Mouse (Mus musculus): ENCODE results near the gene Farsa. TPM values are rescaled to one million over a fixed set of nuclear protein-coding genes. Genes with fewer than 3 reads are reported as not detected.
A peak's percentile ranks its signal among the peaks of the same experiment; 100 is the strongest.

The Farsa gene
- polyA plus RNA-seq, 1 experiment from 2014 or later = 105 TPM

- H3K27me3 ChIP-seq (ENCODE audit: control insufficient read depth, insufficient read depth, low read length) = no peaks in the 10 kb centered on the region
- H3K4me1 ChIP-seq (ENCODE audit: control insufficient read depth, insufficient read depth, low read length) = peaks cover 23% of the 10 kb centered on the region
- peak overlapping the region; percentile 59 for H3K9ac ChIP-seq (ENCODE audit: low read depth, low read length)
- peak overlapping the region; percentile 81 for H3K4me3 ChIP-seq (ENCODE audit: low read length)
- WGBS = 35% methylated on average over 6 of the region's 6 CpGs
- H3K36me3 ChIP-seq (ENCODE audit: control insufficient read depth, insufficient read depth, low read length) = peaks cover 25% of the 10 kb centered on the region
- H3K9me3 ChIP-seq (ENCODE audit: control insufficient read depth, low read length) = no peaks in the 10 kb centered on the region
- peak overlapping the region; percentile 63 for H3K27ac ChIP-seq (ENCODE audit: low read depth, low read length)
- H3K4me2 ChIP-seq (replicated peaks; ENCODE audit: low read depth, low read length) = peak overlapping the region; percentile 47
- no peak for ATAC-seq (ENCODE audit: low FRiP score, low TSS enrichment)
Measured at GRCm38 (mm10) chr8:84847684-84848435, 8.9 kb upstream of the Farsa start.

GRCm38 (mm10) chr8:84856434-84856833 is 355 bp upstream of the Farsa start:
- no peak overlapping the region for H3K27ac ChIP-seq (ENCODE audit: low read depth, low read length)
- no peaks in the 10 kb centered on the region for H3K27me3 ChIP-seq (ENCODE audit: control insufficient read depth, insufficient read depth, low read length)
- H3K9me3 ChIP-seq (ENCODE audit: control insufficient read depth, low read length) = no peaks in the 10 kb centered on the region
- 91% methylated on average over 3 of the region's 3 CpGs for WGBS
- H3K4me3 ChIP-seq (ENCODE audit: low read length) = 0 out of 2 replicates have a peak overlapping the region, but pooled peaks have one; percentile 57
- peaks cover 11% of the 10 kb centered on the region; the same call in 1 of the 2 replicates for H3K4me1 ChIP-seq (ENCODE audit: control insufficient read depth, insufficient read depth, low read length)
- ATAC-seq (ENCODE audit: low FRiP score, low TSS enrichment) = peak; percentile 14; the same call in 1 of the 2 replicates
- H3K4me2 ChIP-seq (replicated peaks; ENCODE audit: low read depth, low read length) = no peak overlapping the region
- no peak overlapping the region for H3K9ac ChIP-seq (ENCODE audit: low read depth, low read length)
- peaks cover 23% of the 10 kb centered on the region for H3K36me3 ChIP-seq (ENCODE audit: control insufficient read depth, insufficient read depth, low read length)

GRCm38 (mm10) chr8:84871376-84872308 is 14.9 kb downstream of the Farsa start, which contains the start of gene Syce2:
Syce2 (plus strand) TSS chr8:84872111.
- peaks cover 11% of the 10 kb centered on the region for H3K4me1 ChIP-seq (ENCODE audit: control insufficient read depth, insufficient read depth, low read length)
- ATAC-seq (ENCODE audit: low FRiP score, low TSS enrichment) = peak; percentile 68
- no peak within 1 kb of the TSS; the same call in 1 of the 2 replicates for H3K27ac ChIP-seq (ENCODE audit: low read depth, low read length)
- WGBS = 15% methylated on average over 45 of the region's 46 CpGs
- H3K9ac ChIP-seq (ENCODE audit: low read depth, low read length) = peak within 1 kb of the TSS; percentile 65
- H3K27me3 ChIP-seq (ENCODE audit: control insufficient read depth, insufficient read depth, low read length) = no peaks in the 10 kb centered on the region
- H3K36me3 ChIP-seq (ENCODE audit: control insufficient read depth, insufficient read depth, low read length) = peaks cover 32% of the 10 kb centered on the region
- H3K9me3 ChIP-seq (ENCODE audit: control insufficient read depth, low read length) = no peaks in the 10 kb centered on the region
- H3K4me3 ChIP-seq (ENCODE audit: low read length) = peak within 1 kb of the TSS; percentile 49
- H3K4me2 ChIP-seq (replicated peaks; ENCODE audit: low read depth, low read length) = peak within 1 kb of the TSS; percentile 97

- peak; percentile 46 for ATAC-seq (ENCODE audit: low FRiP score, low TSS enrichment)
- H3K36me3 ChIP-seq (ENCODE audit: control insufficient read depth, insufficient read depth, low read length) = peaks cover 26% of the 10 kb centered on the region
- no peaks in the 10 kb centered on the region for H3K27me3 ChIP-seq (ENCODE audit: control insufficient read depth, insufficient read depth, low read length)
- 2% methylated on average over 53 of the region's 54 CpGs for WGBS
- no peaks in the 10 kb centered on the region for H3K9me3 ChIP-seq (ENCODE audit: control insufficient read depth, low read length)
- H3K9ac ChIP-seq (ENCODE audit: low read depth, low read length) = peak overlapping the region; percentile 65
- H3K4me2 ChIP-seq (replicated peaks; ENCODE audit: low read depth, low read length) = peak overlapping the region; percentile 97
- no peak overlapping the region for H3K27ac ChIP-seq (ENCODE audit: low read depth, low read length)
- H3K4me1 ChIP-seq (ENCODE audit: control insufficient read depth, insufficient read depth, low read length) = peaks cover 11% of the 10 kb centered on the region
- peak overlapping the region; percentile 49 for H3K4me3 ChIP-seq (ENCODE audit: low read length)
Measured at GRCm38 (mm10) chr8:84872309-84872965, 15.6 kb downstream of the Farsa start.

- Histone ChIP-seq H3K9me3 (ENCODE audit: control insufficient read depth, low read length) (no peaks in the 10 kb centered on the region), H3K4me3 (ENCODE audit: low read length) (peak overlapping the region; percentile 49), H3K4me2 (replicated peaks; ENCODE audit: low read depth, low read length) (peak overlapping the region; percentile 97), H3K9ac (ENCODE audit: low read depth, low read length) (peak overlapping the region; percentile 65; the same call in 1 of the 2 replicates), H3K4me1 (ENCODE audit: control insufficient read depth, insufficient read depth, low read length) (peaks cover 11% of the 10 kb centered on the region), H3K36me3 (ENCODE audit: control insufficient read depth, insufficient read depth, low read length) (peaks cover 24% of the 10 kb centered on the region), H3K27me3 (ENCODE audit: control insufficient read depth, insufficient read depth, low read length) (no peaks in the 10 kb centered on the region), H3K27ac (ENCODE audit: low read depth, low read length) (no peak overlapping the region)
- WGBS = 61% methylated on average over 4 of the region's 4 CpGs
- ATAC-seq (ENCODE audit: low FRiP score, low TSS enrichment) = no peak
Measured at GRCm38 (mm10) chr8:84873016-84873415, 16.2 kb downstream of the Farsa start.

- Histone ChIP-seq H3K36me3 (ENCODE audit: control insufficient read depth, insufficient read depth, low read length) (peaks cover 11% of the 10 kb centered on the region), H3K27me3 (ENCODE audit: control insufficient read depth, insufficient read depth, low read length) (no peaks in the 10 kb centered on the region), H3K9ac (ENCODE audit: low read depth, low read length) (no peak overlapping the region), H3K27ac (ENCODE audit: low read depth, low read length) (no peak overlapping the region), H3K4me1 (ENCODE audit: control insufficient read depth, insufficient read depth, low read length) (peaks cover 11% of the 10 kb centered on the region), H3K4me2 (replicated peaks; ENCODE audit: low read depth, low read length) (no peak overlapping the region), H3K4me3 (ENCODE audit: low read length) (no peak overlapping the region), H3K9me3 (ENCODE audit: control insufficient read depth, low read length) (no peaks in the 10 kb centered on the region)
- over 99% methylated on average over 3 of the region's 3 CpGs for WGBS
- no peak for ATAC-seq (ENCODE audit: low FRiP score, low TSS enrichment)
Measured at GRCm38 (mm10) chr8:84874339-84874738, 17.6 kb downstream of the Farsa start.

- H3K36me3 ChIP-seq (ENCODE audit: control insufficient read depth, insufficient read depth, low read length) = peaks cover 5% of the 10 kb centered on the region; the same call in 1 of the 2 replicates
- peaks cover 3% of the 10 kb centered on the region for H3K4me1 ChIP-seq (ENCODE audit: control insufficient read depth, insufficient read depth, low read length)
- ATAC-seq (ENCODE audit: low FRiP score, low TSS enrichment) = no peak
- H3K4me3 ChIP-seq (ENCODE audit: low read length) = no peak overlapping the region
- no peak overlapping the region for H3K27ac ChIP-seq (ENCODE audit: low read depth, low read length)
- no peak overlapping the region for H3K4me2 ChIP-seq (replicated peaks; ENCODE audit: low read depth, low read length)
- H3K27me3 ChIP-seq (ENCODE audit: control insufficient read depth, insufficient read depth, low read length) = no peaks in the 10 kb centered on the region
- WGBS = 82% methylated on average over 3 of the region's 3 CpGs
- no peaks in the 10 kb centered on the region for H3K9me3 ChIP-seq (ENCODE audit: control insufficient read depth, low read length)
- no peak overlapping the region for H3K9ac ChIP-seq (ENCODE audit: low read depth, low read length)
Measured at GRCm38 (mm10) chr8:84877297-84878035, 20.7 kb downstream of the Farsa start.

GRCm38 (mm10) chr8:84878915-84879314 is 22.1 kb downstream of the Farsa start:
- Histone ChIP-seq H3K27ac (ENCODE audit: low read depth, low read length) (no peak overlapping the region), H3K4me2 (replicated peaks; ENCODE audit: low read depth, low read length) (no peak overlapping the region), H3K27me3 (ENCODE audit: control insufficient read depth, insufficient read depth, low read length) (no peaks in the 10 kb centered on the region), H3K9ac (ENCODE audit: low read depth, low read length) (no peak overlapping the region), H3K9me3 (ENCODE audit: control insufficient read depth, low read length) (no peaks in the 10 kb centered on the region), H3K4me3 (ENCODE audit: low read length) (no peak overlapping the region), H3K36me3 (ENCODE audit: control insufficient read depth, insufficient read depth, low read length) (peaks cover 5% of the 10 kb centered on the region; the same call in 1 of the 2 replicates), H3K4me1 (ENCODE audit: control insufficient read depth, insufficient read depth, low read length) (no peaks in the 10 kb centered on the region)
- ATAC-seq (ENCODE audit: low FRiP score, low TSS enrichment) = no peak
- 94% methylated on average over 1 of the region's 1 CpGs for WGBS
